Mouse (Mus musculus): Measurements from ENCODE around the gene Sppl2b. TPM values are rescaled to one million over a fixed set of nuclear protein-coding genes. Genes with fewer than 3 reads are reported as not detected.

Sppl2b gene
- polyA plus RNA-seq, 1 experiment: 173 TPM

GRCm38 (mm10) chr10:80904709-80905108, 49.6 kb downstream of the Sppl2b start:
- Histone ChIP-seq H3K27me3 (ENCODE audit: control insufficient read depth, insufficient read depth, low read length) (no peaks in the 10 kb centered on the region), H3K4me3 (ENCODE audit: control insufficient read depth, low read depth, low read length) (peak overlapping the region; percentile 87), H3K36me3 (ENCODE audit: control insufficient read depth, insufficient read depth, low read length) (no peaks in the 10 kb centered on the region), H3K4me1 (ENCODE audit: control insufficient read depth, insufficient read depth, low read length) (peaks cover 13% of the 10 kb centered on the region), H3K27ac (ENCODE audit: control insufficient read depth, insufficient read depth, low read depth, low read length) (no peak overlapping the region)
- TF ChIP-seq POLR2A (IDR thresholded peaks at IDR 0.05; ENCODE audit: control insufficient read depth, low read depth, low read length) (no peak), CTCF (IDR thresholded peaks at IDR 0.05; ENCODE audit: control insufficient read depth, insufficient read depth, insufficient replicate concordance, low read depth, low read length) (no peak)

GRCm38 (mm10) chr10:80909375-80910162, 54.5 kb downstream of the Sppl2b start:
- no peak overlapping the region for H3K27ac ChIP-seq (ENCODE audit: control insufficient read depth, insufficient read depth, low read depth, low read length)
- H3K4me1 ChIP-seq (ENCODE audit: control insufficient read depth, insufficient read depth, low read length): peaks cover 5% of the 10 kb centered on the region; the same call in 1 of the 2 replicates
- no peaks in the 10 kb centered on the region for H3K27me3 ChIP-seq (ENCODE audit: control insufficient read depth, insufficient read depth, low read length)
- TF ChIP-seq CTCF (IDR thresholded peaks at IDR 0.05; ENCODE audit: control insufficient read depth, insufficient read depth, insufficient replicate concordance, low read depth, low read length) (no peak), POLR2A (IDR thresholded peaks at IDR 0.05; ENCODE audit: control insufficient read depth, low read depth, low read length) (no peak)
- no peaks in the 10 kb centered on the region for H3K36me3 ChIP-seq (ENCODE audit: control insufficient read depth, insufficient read depth, low read length)
- H3K4me3 ChIP-seq (ENCODE audit: control insufficient read depth, low read depth, low read length): no peak overlapping the region; the same call in 1 of the 2 replicates

GRCm38 (mm10) chr10:80911354-80911753, 56.3 kb downstream of the Sppl2b start:
- no peak overlapping the region for H3K27ac ChIP-seq (ENCODE audit: control insufficient read depth, insufficient read depth, low read depth, low read length)

GRCm38 (mm10) chr10:80911891-80912290, 56.8 kb downstream of the Sppl2b start:
- Histone ChIP-seq H3K4me1 (ENCODE audit: control insufficient read depth, insufficient read depth, low read length) (peaks cover 3% of the 10 kb centered on the region; the same call in 1 of the 2 replicates), H3K27me3 (ENCODE audit: control insufficient read depth, insufficient read depth, low read length) (no peaks in the 10 kb centered on the region), H3K36me3 (ENCODE audit: control insufficient read depth, insufficient read depth, low read length) (no peaks in the 10 kb centered on the region), H3K4me3 (ENCODE audit: control insufficient read depth, low read depth, low read length) (no peak overlapping the region), H3K27ac (ENCODE audit: control insufficient read depth, insufficient read depth, low read depth, low read length) (no peak overlapping the region)
- TF ChIP-seq POLR2A (IDR thresholded peaks at IDR 0.05; ENCODE audit: control insufficient read depth, low read depth, low read length): no peak
- TF ChIP-seq CTCF (IDR thresholded peaks at IDR 0.05; ENCODE audit: control insufficient read depth, insufficient read depth, insufficient replicate concordance, low read depth, low read length): no peak

More at GRCm38 (mm10) chr10:80911354-80911753, 56.3 kb downstream of the Sppl2b start:
- no peak for TF ChIP-seq POLR2A (IDR thresholded peaks at IDR 0.05; ENCODE audit: control insufficient read depth, low read depth, low read length)
- no peak for TF ChIP-seq CTCF (IDR thresholded peaks at IDR 0.05; ENCODE audit: control insufficient read depth, insufficient read depth, insufficient replicate concordance, low read depth, low read length)
- no peaks in the 10 kb centered on the region for H3K27me3 ChIP-seq (ENCODE audit: control insufficient read depth, insufficient read depth, low read length)
- H3K4me3 ChIP-seq (ENCODE audit: control insufficient read depth, low read depth, low read length): no peak overlapping the region
- H3K36me3 ChIP-seq (ENCODE audit: control insufficient read depth, insufficient read depth, low read length): no peaks in the 10 kb centered on the region
- H3K4me1 ChIP-seq (ENCODE audit: control insufficient read depth, insufficient read depth, low read length): peaks cover 3% of the 10 kb centered on the region; the same call in 1 of the 2 replicates

GRCm38 (mm10) chr10:80913364-80914011, 58.4 kb downstream of the Sppl2b start:
- H3K27ac ChIP-seq (ENCODE audit: control insufficient read depth, insufficient read depth, low read depth, low read length): no peak overlapping the region
- no peaks in the 10 kb centered on the region for H3K27me3 ChIP-seq (ENCODE audit: control insufficient read depth, insufficient read depth, low read length)
- TF ChIP-seq CTCF (IDR thresholded peaks at IDR 0.05; ENCODE audit: control insufficient read depth, insufficient read depth, insufficient replicate concordance, low read depth, low read length) (no peak), POLR2A (IDR thresholded peaks at IDR 0.05; ENCODE audit: control insufficient read depth, low read depth, low read length) (no peak)
- no peak overlapping the region for H3K4me3 ChIP-seq (ENCODE audit: control insufficient read depth, low read depth, low read length)
- peaks cover 4% of the 10 kb centered on the region for H3K4me1 ChIP-seq (ENCODE audit: control insufficient read depth, insufficient read depth, low read length)
- H3K36me3 ChIP-seq (ENCODE audit: control insufficient read depth, insufficient read depth, low read length): no peaks in the 10 kb centered on the region

GRCm38 (mm10) chr10:80914253-80914656, 59.2 kb downstream of the Sppl2b start:
- TF ChIP-seq POLR2A (IDR thresholded peaks at IDR 0.05; ENCODE audit: control insufficient read depth, low read depth, low read length): no peak
- no peak for TF ChIP-seq CTCF (IDR thresholded peaks at IDR 0.05; ENCODE audit: control insufficient read depth, insufficient read depth, insufficient replicate concordance, low read depth, low read length)
- H3K4me3 ChIP-seq (ENCODE audit: control insufficient read depth, low read depth, low read length): no peak overlapping the region
- no peaks in the 10 kb centered on the region for H3K27me3 ChIP-seq (ENCODE audit: control insufficient read depth, insufficient read depth, low read length)
- H3K4me1 ChIP-seq (ENCODE audit: control insufficient read depth, insufficient read depth, low read length): peaks cover 4% of the 10 kb centered on the region
- H3K36me3 ChIP-seq (ENCODE audit: control insufficient read depth, insufficient read depth, low read length): no peaks in the 10 kb centered on the region
- H3K27ac ChIP-seq (ENCODE audit: control insufficient read depth, insufficient read depth, low read depth, low read length): no peak overlapping the region

- TF ChIP-seq POLR2A (IDR thresholded peaks at IDR 0.05; ENCODE audit: control insufficient read depth, low read depth, low read length) (no peak), CTCF (IDR thresholded peaks at IDR 0.05; ENCODE audit: control insufficient read depth, insufficient read depth, insufficient replicate concordance, low read depth, low read length) (no peak)
Observed at GRCm38 (mm10) chr10:80915260-80915659, 60.2 kb downstream of the Sppl2b start.

More at GRCm38 (mm10) chr10:80915260-80915659, 60.2 kb downstream of the Sppl2b start:
- Histone ChIP-seq H3K4me3 (ENCODE audit: control insufficient read depth, low read depth, low read length) (no peak overlapping the region), H3K27me3 (ENCODE audit: control insufficient read depth, insufficient read depth, low read length) (no peaks in the 10 kb centered on the region), H3K4me1 (ENCODE audit: control insufficient read depth, insufficient read depth, low read length) (peaks cover 4% of the 10 kb centered on the region), H3K27ac (ENCODE audit: control insufficient read depth, insufficient read depth, low read depth, low read length) (no peak overlapping the region), H3K36me3 (ENCODE audit: control insufficient read depth, insufficient read depth, low read length) (no peaks in the 10 kb centered on the region)
